Mouse (Mus musculus): ENCODE measurements around the gene Ptprt.

DNA sequence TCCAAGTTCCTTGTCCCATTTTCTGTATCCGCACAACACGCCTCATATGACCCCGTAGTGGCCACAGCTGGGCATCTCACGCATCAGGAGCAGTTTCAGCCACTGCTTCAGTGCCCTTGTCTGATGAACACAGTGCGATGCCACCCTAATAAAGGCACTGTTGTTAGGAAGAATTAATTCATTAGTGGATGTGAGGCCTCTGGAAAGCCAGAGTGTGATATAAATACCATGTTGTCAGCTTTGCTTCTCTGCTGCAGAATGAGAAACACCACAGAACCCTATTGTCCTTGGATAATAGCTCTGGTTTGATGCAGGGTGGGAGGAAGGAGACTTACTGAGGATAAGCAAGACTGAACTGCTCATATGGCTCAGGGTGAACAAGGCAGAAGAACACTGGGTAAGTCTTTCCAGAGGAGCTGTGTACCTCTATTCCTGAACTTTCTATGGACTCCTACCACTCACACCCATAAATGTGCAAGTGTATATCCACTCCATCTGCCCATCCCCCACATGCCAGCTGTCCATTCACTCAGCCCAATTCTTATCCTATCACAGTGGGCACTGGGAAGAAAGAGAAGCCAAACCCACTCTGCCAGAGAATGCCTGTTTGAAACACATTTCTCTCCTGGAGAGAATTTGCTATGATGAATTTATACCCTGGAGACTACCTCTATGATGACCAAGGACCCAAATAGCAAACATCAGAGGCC is 582.2 kb downstream of the Ptprt start:
- no peak for TF ChIP-seq CTCF (conservative IDR thresholded peaks at IDR 0.05; ENCODE audit: insufficient read depth, insufficient read length, low read depth, low read length)
- no peak for TF ChIP-seq POLR2A (IDR thresholded peaks at IDR 0.05; ENCODE audit: low read depth, low read length)

Measured in kidney, adult 2 months (tissue).